Mouse (Mus musculus) heart, postnatal 0 days (tissue): ENCODE measurements at regions not wholly inside any gene's neighbourhood (a gene's known extent, or its start where the extent isn't known, plus 50 kb on each side); places are given as distances from the start of the nearest gene placed in this dataset.

Source experiments
- CTCF ChIP-seq: IDR thresholded peaks from 2 replicates; pipeline ENCODE4 v1.5.1; 2016; ENCODE audit warnings: antibody characterized with exemption, control low read depth, low read depth
- EP300 ChIP-seq: IDR thresholded peaks from 2 replicates; pipeline ENCODE4 v1.6.1; 2016; ENCODE audit warnings: antibody characterized with exemption, low read depth

DNA sequence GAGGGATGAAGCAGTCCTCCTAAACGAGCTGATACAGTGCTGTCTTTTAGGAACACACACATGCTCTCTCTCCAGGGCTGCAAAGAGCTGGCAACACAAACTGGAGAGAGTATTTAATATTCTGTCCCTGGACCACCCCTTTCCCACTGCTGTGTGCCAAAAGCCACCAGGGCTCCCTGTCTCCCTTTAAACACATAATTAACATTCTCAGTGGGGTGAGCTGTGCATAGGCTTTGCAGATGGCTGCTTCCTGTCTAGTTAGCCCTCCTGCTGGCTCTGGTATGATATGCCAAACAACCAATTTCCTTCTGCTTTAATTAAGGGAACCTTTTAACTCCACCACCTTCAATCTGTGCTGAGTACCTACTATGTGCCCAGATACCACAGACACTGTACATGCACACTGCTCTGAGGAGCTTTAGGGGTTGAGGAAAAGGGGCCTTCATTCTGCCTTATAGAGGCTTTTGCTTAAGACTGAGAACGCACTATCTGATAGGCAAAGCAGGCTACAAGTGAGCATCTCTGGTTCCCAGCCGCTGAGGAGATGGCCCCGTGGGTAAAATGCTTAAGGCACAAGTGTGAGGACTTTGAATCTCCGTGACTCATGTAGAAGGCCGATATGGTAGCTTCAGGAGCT lies 222.9 kb upstream of the Lmcd1 start:
- TF ChIP-seq CTCF (no peak), EP300 (no peak)
